Mouse (Mus musculus): ENCODE data around the gene Krtap5-1. TPM values are rescaled to one million over a fixed set of nuclear protein-coding genes. Genes with fewer than 3 reads are reported as not detected.
"Not testable (repeated sequence)": the region's sequence is repeated elsewhere in the genome, so short reads cannot be mapped to it uniquely, and the experiment has no call there.

Krtap5-1 gene
- total and polyA plus RNA-seq, 2 experiments from 2014 or later: not detected

DNA sequence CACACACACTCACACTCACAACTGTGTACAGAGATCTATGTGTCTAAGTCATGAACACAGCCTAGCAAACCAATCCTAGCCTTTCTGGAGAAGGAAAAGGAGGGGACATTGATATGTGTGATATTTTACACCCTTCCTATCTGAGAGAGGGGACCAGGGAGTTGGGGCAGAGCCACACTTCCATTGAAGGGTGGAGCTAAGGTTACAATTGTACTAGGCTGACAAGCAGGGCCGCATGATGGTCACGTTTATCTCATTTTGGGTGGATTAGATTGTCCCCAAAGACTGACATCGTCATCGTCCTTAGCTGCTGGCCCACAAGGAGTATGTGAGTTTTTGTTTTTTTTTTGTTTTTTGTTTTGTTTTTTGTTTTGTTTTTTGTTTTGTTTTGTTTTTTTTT, 34.4 kb upstream of the Krtap5-1 start:
- ATAC-seq: no peak

GRCm38 (mm10) chr7:142330271-142330724, 33.4 kb upstream of the Krtap5-1 start:
- ATAC-seq (no peak), DNase-seq (ENCODE audit: low spot score) (no peak)
- TF ChIP-seq CTCF (IDR thresholded peaks at IDR 0.05; ENCODE audit: low read depth): no peak
- Histone ChIP-seq H3K27me3 (ENCODE audit: insufficient read depth, low read length) (no peaks in the 10 kb centered on the region), H3K4me1 (ENCODE audit: insufficient read depth, low read length) (no peaks in the 10 kb centered on the region), H3K36me3 (ENCODE audit: insufficient read depth, low read length) (no peaks in the 10 kb centered on the region), H3K4me2 (ENCODE audit: low read depth, low read length) (no peak overlapping the region), H3K9me3 (ENCODE audit: low read length) (no peaks in the 10 kb centered on the region), H3K4me3 (ENCODE audit: low read length) (no peak overlapping the region), H3K9ac (replicated peaks; ENCODE audit: low read length) (no peak overlapping the region), H3K27ac (no peak overlapping the region)
- 60% methylated on average over 9 of the region's 9 CpGs for WGBS

More for the DNA sequence above, 34.4 kb upstream of the Krtap5-1 start:
- H3K4me2 ChIP-seq (ENCODE audit: low read depth, low read length): no peak overlapping the region
- no peaks in the 10 kb centered on the region for H3K36me3 ChIP-seq (ENCODE audit: insufficient read depth, low read length)
- WGBS: 88% methylated on average over 4 of the region's 4 CpGs
- no peak overlapping the region for H3K27ac ChIP-seq
- H3K9me3 ChIP-seq (ENCODE audit: low read length): no peaks in the 10 kb centered on the region
- no peaks in the 10 kb centered on the region for H3K27me3 ChIP-seq (ENCODE audit: insufficient read depth, low read length)
- DNase-seq (ENCODE audit: low spot score): no peak
- H3K4me3 ChIP-seq (ENCODE audit: low read length): no peak overlapping the region
- no peaks in the 10 kb centered on the region for H3K4me1 ChIP-seq (ENCODE audit: insufficient read depth, low read length)
- no peak overlapping the region for H3K9ac ChIP-seq (replicated peaks; ENCODE audit: low read length)
- TF ChIP-seq CTCF (IDR thresholded peaks at IDR 0.05; ENCODE audit: low read depth): no peak

- TF ChIP-seq CTCF (IDR thresholded peaks at IDR 0.05; ENCODE audit: low read depth): no peak
Measured at GRCm38 (mm10) chr7:142328507-142328906, 31.6 kb upstream of the Krtap5-1 start.

GRCm38 (mm10) chr7:142326714-142327445, 30.0 kb upstream of the Krtap5-1 start:
- DNase-seq (ENCODE audit: low spot score) (no peak), ATAC-seq (no peak)
- Histone ChIP-seq H3K4me1 (ENCODE audit: insufficient read depth, low read length) (no peaks in the 10 kb centered on the region), H3K4me2 (ENCODE audit: low read depth, low read length) (no peak overlapping the region), H3K27me3 (ENCODE audit: insufficient read depth, low read length) (no peaks in the 10 kb centered on the region), H3K9me3 (ENCODE audit: low read length) (no peaks in the 10 kb centered on the region), H3K27ac (no peak overlapping the region), H3K4me3 (ENCODE audit: low read length) (no peak overlapping the region), H3K36me3 (ENCODE audit: insufficient read depth, low read length) (no peaks in the 10 kb centered on the region), H3K9ac (replicated peaks; ENCODE audit: low read length) (no peak overlapping the region)
- TF ChIP-seq CTCF (IDR thresholded peaks at IDR 0.05; ENCODE audit: low read depth): no peak
- WGBS: 66% methylated on average over 9 of the region's 9 CpGs

More at GRCm38 (mm10) chr7:142328507-142328906, 31.6 kb upstream of the Krtap5-1 start:
- DNase-seq (ENCODE audit: low spot score) (no peak), ATAC-seq (no peak)
- no peak overlapping the region for H3K4me2 ChIP-seq (ENCODE audit: low read depth, low read length)
- H3K36me3 ChIP-seq (ENCODE audit: insufficient read depth, low read length): no peaks in the 10 kb centered on the region
- no peak overlapping the region for H3K9ac ChIP-seq (replicated peaks; ENCODE audit: low read length)
- no peaks in the 10 kb centered on the region for H3K4me1 ChIP-seq (ENCODE audit: insufficient read depth, low read length)
- no peaks in the 10 kb centered on the region for H3K9me3 ChIP-seq (ENCODE audit: low read length)
- WGBS: 65% methylated on average over 3 of the region's 3 CpGs
- no peak overlapping the region for H3K27ac ChIP-seq
- no peaks in the 10 kb centered on the region for H3K27me3 ChIP-seq (ENCODE audit: insufficient read depth, low read length)
- no peak overlapping the region for H3K4me3 ChIP-seq (ENCODE audit: low read length)

- TF ChIP-seq CTCF (IDR thresholded peaks at IDR 0.05; ENCODE audit: low read depth): no peak
Measured at GRCm38 (mm10) chr7:142323396-142324117, 26.6 kb upstream of the Krtap5-1 start.

GRCm38 (mm10) chr7:142322641-142323040, 25.7 kb upstream of the Krtap5-1 start:
- Histone ChIP-seq H3K9me3 (ENCODE audit: low read length) (no peaks in the 10 kb centered on the region), H3K4me3 (ENCODE audit: low read length) (no peak overlapping the region), H3K9ac (replicated peaks; ENCODE audit: low read length) (no peak overlapping the region), H3K36me3 (ENCODE audit: insufficient read depth, low read length) (no peaks in the 10 kb centered on the region), H3K27ac (no peak overlapping the region), H3K4me2 (ENCODE audit: low read depth, low read length) (no peak overlapping the region), H3K4me1 (ENCODE audit: insufficient read depth, low read length) (0 out of 2 replicates have a peak, but pooled peaks cover 4% of the 10 kb centered on the region), H3K27me3 (ENCODE audit: insufficient read depth, low read length) (no peaks in the 10 kb centered on the region)
- DNase-seq (ENCODE audit: low spot score) (no peak), ATAC-seq (no peak)
- TF ChIP-seq CTCF (IDR thresholded peaks at IDR 0.05; ENCODE audit: low read depth): no peak
- WGBS: 91% methylated on average over 6 of the region's 6 CpGs

More at GRCm38 (mm10) chr7:142323396-142324117, 26.6 kb upstream of the Krtap5-1 start:
- no peaks in the 10 kb centered on the region for H3K36me3 ChIP-seq (ENCODE audit: insufficient read depth, low read length)
- DNase-seq (ENCODE audit: low spot score) (no peak), ATAC-seq (no peak)
- H3K4me1 ChIP-seq (ENCODE audit: insufficient read depth, low read length): 0 out of 2 replicates have a peak, but pooled peaks cover 4% of the 10 kb centered on the region
- H3K4me3 ChIP-seq (ENCODE audit: low read length): no peak overlapping the region
- H3K9me3 ChIP-seq (ENCODE audit: low read length): no peaks in the 10 kb centered on the region
- 81% methylated on average over 12 of the region's 12 CpGs for WGBS
- H3K4me2 ChIP-seq (ENCODE audit: low read depth, low read length): no peak overlapping the region
- H3K9ac ChIP-seq (replicated peaks; ENCODE audit: low read length): no peak overlapping the region
- no peaks in the 10 kb centered on the region for H3K27me3 ChIP-seq (ENCODE audit: insufficient read depth, low read length)
- no peak overlapping the region for H3K27ac ChIP-seq

DNA sequence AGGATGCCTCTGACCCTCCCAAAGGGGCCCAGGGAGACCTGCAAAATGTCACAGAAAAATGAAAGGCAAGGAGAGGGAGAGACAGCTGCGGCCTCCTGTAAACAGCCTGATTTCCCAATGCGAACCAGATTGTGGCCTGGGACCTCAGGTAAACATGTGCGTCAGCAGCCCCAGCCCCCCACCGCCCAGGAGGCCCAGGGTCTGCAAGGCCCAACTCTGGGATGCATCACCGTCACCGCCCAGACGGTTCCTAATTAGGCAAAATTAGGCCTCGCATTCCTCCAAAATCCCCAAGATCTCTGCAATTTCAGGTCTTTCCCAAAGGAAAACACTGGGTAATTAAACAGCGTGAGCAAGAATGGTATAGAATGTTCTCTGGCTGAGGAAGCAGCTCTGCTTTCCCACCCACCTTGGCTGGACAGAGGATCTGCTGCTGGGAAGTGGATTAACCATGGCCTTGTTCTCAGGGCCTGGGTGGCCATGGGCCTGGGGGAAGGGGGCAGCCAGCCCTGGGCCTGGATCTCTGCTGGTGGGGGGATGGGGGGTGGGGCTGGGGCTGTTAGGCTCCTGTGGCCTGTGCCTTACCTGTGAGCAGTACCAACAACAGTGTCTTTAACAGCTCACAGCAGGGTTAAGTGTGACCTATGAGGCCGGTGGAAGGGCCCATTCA, 24.9 kb upstream of the Krtap5-1 start:
- not testable (repeated sequence) for DNase-seq (ENCODE audit: low spot score); H3K27ac ChIP-seq; H3K27me3 ChIP-seq (ENCODE audit: insufficient read depth, low read length); H3K4me3 ChIP-seq (ENCODE audit: low read length); H3K36me3 ChIP-seq (ENCODE audit: insufficient read depth, low read length); H3K4me2 ChIP-seq (ENCODE audit: low read depth, low read length); H3K4me1 ChIP-seq (ENCODE audit: insufficient read depth, low read length); H3K9ac ChIP-seq (replicated peaks; ENCODE audit: low read length); H3K9me3 ChIP-seq (ENCODE audit: low read length); ATAC-seq
- WGBS: 41% methylated on average over 3 of the region's 10 CpGs
